Comparison of ENCODE assay signal across 13 mouse cellular contexts in genomic region chr7:122477566-122478564, GRCm38 (mm10).
DNase-seq lines count a peak whose midpoint lies in the region; ATAC-seq and TF ChIP-seq lines count a peak whose summit lies in the region.
"Had no signal": no experiment of that assay in that cellular context is flagged by ENCODE, and none has a peak within 500 bp of the region (broad histone marks: within the 10 kb centered on the region; RNA-seq: fewer than 3 reads in every experiment).

No protein-coding gene starts in this region.

- H3K4me1 ChIP-seq in forebrain, embryonic 14.5 days (ENCODE audit: control insufficient read depth, insufficient read depth, low read length): peaks cover 16% of the 10 kb centered on the region
- peaks cover 27% of the 10 kb centered on the region for H3K4me1 ChIP-seq in midbrain, embryonic 12.5 days
- no peaks in the 10 kb centered on the region for H3K4me1 ChIP-seq in kidney, adult 2 months (ENCODE audit: control insufficient read depth, insufficient read depth, low read length)
- H3K4me1 ChIP-seq: limb, embryonic 13.5 days had no signal

- peak overlapping the region; percentile 33; the same call in 1 of the 2 replicates for H3K9ac ChIP-seq in forebrain, embryonic 14.5 days (ENCODE audit: low read length)
- H3K9ac ChIP-seq in midbrain, embryonic 12.5 days (replicated peaks): no peak overlapping the region
- H3K9ac ChIP-seq: embryonic facial prominence, embryonic 13.5 days; limb, embryonic 13.5 days had no signal

- 0 out of 2 replicates have a peak, but pooled peaks cover 3% of the 10 kb centered on the region for H3K9me3 ChIP-seq in forebrain, embryonic 14.5 days (replicated peaks; ENCODE audit: control insufficient read depth, low read length)
- H3K9me3 ChIP-seq in midbrain, embryonic 12.5 days: peaks cover 7% of the 10 kb centered on the region

- H3K27ac ChIP-seq in forebrain, embryonic 14.5 days (ENCODE audit: low read depth, low read length): peak overlapping the region; percentile 82
- H3K27ac ChIP-seq in midbrain, embryonic 12.5 days (replicated peaks): peak overlapping the region; percentile 83
- no peak overlapping the region for H3K27ac ChIP-seq in kidney, adult 2 months (ENCODE audit: insufficient read depth, low read depth, low read length)
- H3K27ac ChIP-seq: embryonic facial prominence, embryonic 13.5 days; limb, embryonic 13.5 days had no signal

- no peak for TF ChIP-seq POLR2A in kidney, adult 2 months (IDR thresholded peaks at IDR 0.05; ENCODE audit: low read depth, low read length)

- no peaks in the 10 kb centered on the region for H3K27me3 ChIP-seq in forebrain, embryonic 14.5 days (replicated peaks; ENCODE audit: control insufficient read depth, insufficient read depth, low read length)
- peaks cover 4% of the 10 kb centered on the region; the same call in 1 of the 2 replicates for H3K27me3 ChIP-seq in midbrain, embryonic 12.5 days
- H3K27me3 ChIP-seq in kidney, adult 2 months (replicated peaks; ENCODE audit: control insufficient read depth, insufficient read depth, low read length): no peaks in the 10 kb centered on the region

- intact Hi-C loops in heart, postnatal 14 days (cut with DNase I): loop anchor here (10.0 kb wide), 1 partner anchor 327 kb away; no protein-coding TSS in a partner anchor

- WGBS in forebrain, embryonic 14.5 days: 3% methylated on average over 21 of the region's 21 CpGs
- 6% methylated on average over 21 of the region's 21 CpGs for WGBS in midbrain, embryonic 12.5 days
- WGBS in kidney, adult 2 months: 15% methylated on average over 21 of the region's 21 CpGs

- no peaks in the 10 kb centered on the region for H3K36me3 ChIP-seq in forebrain, embryonic 14.5 days (ENCODE audit: control insufficient read depth, insufficient read depth, low read length)
- no peaks in the 10 kb centered on the region for H3K36me3 ChIP-seq in midbrain, embryonic 12.5 days
- H3K36me3 ChIP-seq in kidney, adult 2 months (ENCODE audit: control insufficient read depth, insufficient read depth, low read length): no peaks in the 10 kb centered on the region
- H3K36me3 ChIP-seq: embryonic facial prominence, embryonic 13.5 days; limb, embryonic 13.5 days had no signal

- ATAC-seq in forebrain, embryonic 14.5 days: peak; percentile 91
- peak; percentile 77 for ATAC-seq in midbrain, embryonic 12.5 days (ENCODE audit: low FRiP score, low read depth)

- TF ChIP-seq CTCF in kidney, adult 2 months (conservative IDR thresholded peaks at IDR 0.05; ENCODE audit: insufficient read depth, insufficient read length, low read depth, low read length): no peak

- H3K4me2 ChIP-seq in forebrain, embryonic 14.5 days (ENCODE audit: low read length): peak overlapping the region; percentile 18
- peak overlapping the region; percentile 38 for H3K4me2 ChIP-seq in midbrain, embryonic 12.5 days (replicated peaks)
- H3K4me2 ChIP-seq: embryonic facial prominence, embryonic 13.5 days; limb, embryonic 13.5 days had no signal

- peak; percentile 40 to 47 for DNase-seq in cerebellum, adult 18-20 months
- no peak for DNase-seq in cerebellum, adult 9-11 months
- peak; percentile 83 for DNase-seq in Muller cell, postnatal 12 days (ENCODE audit: inconsistent ontology term)
- peak; percentile 85 for DNase-seq in forebrain, embryonic 14.5 days (ENCODE audit: low spot score)
- DNase-seq in adrenal gland, postnatal 4 days (ENCODE audit: low spot score in 2 of 2): no peak
- no peak for DNase-seq in kidney, adult 2 months
- no peak for DNase-seq in heart, postnatal 14 days
- DNase-seq: gastrocnemius, postnatal 10 days; heart, postnatal 36 days; lung, postnatal 14 days had no signal

- no peak overlapping the region for H3K4me3 ChIP-seq in forebrain, embryonic 14.5 days (ENCODE audit: low read depth, low read length)
- H3K4me3 ChIP-seq in midbrain, embryonic 12.5 days: 0 out of 2 replicates have a peak overlapping the region, but pooled peaks have one; percentile 4
- H3K4me3 ChIP-seq in kidney, adult 2 months (ENCODE audit: insufficient read depth, low read depth, low read length): no peak overlapping the region
- H3K4me3 ChIP-seq: embryonic facial prominence, embryonic 13.5 days; limb, embryonic 13.5 days had no signal

Comparison
In these comparisons a context has a peak if more than half of its experiments do, and no peak if none do; other contexts are left out.
1. DNase-seq: peak in cerebellum, adult 18-20 months (2 of 2), Muller cell, postnatal 12 days (single experiment) and forebrain, embryonic 14.5 days (single experiment); none in cerebellum, adult 9-11 months (single experiment), adrenal gland, postnatal 4 days (0 of 2), kidney, adult 2 months (single experiment) and heart, postnatal 14 days (0 of 2).